Mouse (Mus musculus) spleen, adult 2 months (tissue): Measurements from ENCODE around the gene Tnfrsf1b. TPM values are rescaled to one million over a fixed set of nuclear protein-coding genes. Genes with fewer than 3 reads are reported as not detected.

ENCODE experiments used
- DNase-seq, 2 experiments: peaks; one replicate each; pipeline versions ENCODE4 v3.0.0 to v3.0.0-alpha.2; 2012 to 2021; ENCODE audit warnings: low spot score in 2 of 2, low read depth in 1 of 2
- H3K27ac ChIP-seq: fragments of 200-500 bp; 2 replicates; pipeline ENCODE4 v1.5.1; 2012; ENCODE audit warnings: low read length, inconsistent platforms; ENCODE audit not compliant: insufficient read depth
- H3K27me3 ChIP-seq: fragments of 200-500 bp; 2 replicates; pipeline ENCODE4 v1.6.1; 2012; ENCODE audit warnings: mild to moderate bottlenecking, moderate library complexity, low read length, inconsistent platforms; ENCODE audit not compliant: control insufficient read depth, insufficient read depth
- H3K36me3 ChIP-seq: fragments of 200-500 bp; 2 replicates; pipeline ENCODE4 v1.6.1; 2012; ENCODE audit warnings: mild to moderate bottlenecking, low read length, inconsistent platforms; ENCODE audit not compliant: control insufficient read depth, insufficient read depth
- H3K4me1 ChIP-seq: fragments of 200-500 bp; 2 replicates; pipeline ENCODE4 v1.6.1; 2011; ENCODE audit warnings: inconsistent platforms; ENCODE audit not compliant: control insufficient read depth, insufficient read depth, insufficient read length
- H3K4me3 ChIP-seq: fragments of 200-500 bp; 2 replicates; pipeline ENCODE4 v1.5.1; 2011; ENCODE audit warnings: mild to moderate bottlenecking, inconsistent platforms; ENCODE audit not compliant: insufficient read depth, insufficient read length; ENCODE audit errors: extremely low read depth
- CTCF ChIP-seq: fragments of 200-500 bp; IDR thresholded peaks from 2 replicates; pipeline ENCODE4 v1.5.1; 2011; ENCODE audit warnings: mild to moderate bottlenecking, inconsistent platforms; ENCODE audit not compliant: insufficient read depth, insufficient read length, insufficient replicate concordance; ENCODE audit errors: extremely low read depth
- POLR2A ChIP-seq: fragments of 200-500 bp; IDR thresholded peaks from 2 replicates; pipeline ENCODE4 v1.6.1; 2011; ENCODE audit warnings: low read depth, low read length, inconsistent platforms
- WGBS: fragments of 180-500 bp; shearing (Covaris S2); methylation state at CpG from one replicate; pipeline ENCODE4 v1.1.7; 2018; 5-methylcytosine and 5-hydroxymethylcytosine counted together
- polyA plus RNA-seq: library from polyadenylated mRNA; depleted of rRNA; stranded (reverse); fragments of >200 nt; gene quantifications from 2 replicates; pipeline ENCODE4 v1.2.3, GENCODE M21; 2012

The Tnfrsf1b gene
- polyA plus RNA-seq, 1 experiment = 45.9 TPM

- Histone ChIP-seq H3K4me1 (peaks cover 5% of the 10 kb centered on the region; the same call in 1 of the 2 replicates), H3K36me3 (no peaks in the 10 kb centered on the region), H3K27me3 (no peaks in the 10 kb centered on the region), H3K27ac (peak overlapping the region; percentile 16; the same call in 1 of the 2 replicates), H3K4me3 (no peak overlapping the region)
- TF ChIP-seq POLR2A = no peak
- 56% methylated on average over 5 of the region's 5 CpGs for WGBS
- no peak for DNase-seq
Observed at GRCm38 (mm10) chr4:145270136-145270535, 23.5 kb upstream of the Tnfrsf1b start.

- Histone ChIP-seq H3K27ac (0 out of 2 replicates have a peak overlapping the region, but pooled peaks have one; percentile 8), H3K4me1 (peaks cover 5% of the 10 kb centered on the region; the same call in 1 of the 2 replicates), H3K27me3 (no peaks in the 10 kb centered on the region), H3K4me3 (no peak overlapping the region), H3K36me3 (no peaks in the 10 kb centered on the region)
- TF ChIP-seq CTCF (no peak), POLR2A (no peak)
- WGBS = 31% methylated on average over 4 of the region's 4 CpGs
- DNase-seq = no peak
Observed at GRCm38 (mm10) chr4:145267631-145268110, 21.0 kb upstream of the Tnfrsf1b start.

- Histone ChIP-seq H3K4me1 (peaks cover 5% of the 10 kb centered on the region; the same call in 1 of the 2 replicates), H3K27ac (no peak overlapping the region), H3K4me3 (no peak overlapping the region), H3K27me3 (no peaks in the 10 kb centered on the region), H3K36me3 (no peaks in the 10 kb centered on the region)
- WGBS = 29% methylated on average over 4 of the region's 4 CpGs
- DNase-seq = no peak
- TF ChIP-seq POLR2A = no peak
- no peak for TF ChIP-seq CTCF
Observed at GRCm38 (mm10) chr4:145266505-145266904, 19.8 kb upstream of the Tnfrsf1b start.

GRCm38 (mm10) chr4:145264761-145265160 lies 18.1 kb upstream of the Tnfrsf1b start:
- Histone ChIP-seq H3K36me3 (no peaks in the 10 kb centered on the region), H3K27ac (no peak overlapping the region), H3K4me1 (peaks cover 5% of the 10 kb centered on the region; the same call in 1 of the 2 replicates), H3K4me3 (no peak overlapping the region), H3K27me3 (no peaks in the 10 kb centered on the region)
- TF ChIP-seq POLR2A = no peak
- no peak for TF ChIP-seq CTCF
- DNase-seq = no peak
- WGBS = 10% methylated on average over 2 of the region's 2 CpGs

GRCm38 (mm10) chr4:145263583-145263982 lies 16.9 kb upstream of the Tnfrsf1b start:
- H3K4me1 ChIP-seq = peaks cover 5% of the 10 kb centered on the region; the same call in 1 of the 2 replicates
- WGBS = 85% methylated on average over 1 of the region's 1 CpGs
- no peak for DNase-seq
- H3K27me3 ChIP-seq = no peaks in the 10 kb centered on the region
- no peaks in the 10 kb centered on the region for H3K36me3 ChIP-seq
- no peak overlapping the region for H3K4me3 ChIP-seq
- no peak overlapping the region for H3K27ac ChIP-seq
- TF ChIP-seq CTCF (no peak), POLR2A (no peak)

GRCm38 (mm10) chr4:145260802-145261201 lies 14.1 kb upstream of the Tnfrsf1b start:
- H3K27ac ChIP-seq = no peak overlapping the region
- DNase-seq = no peak
- H3K36me3 ChIP-seq = no peaks in the 10 kb centered on the region
- H3K4me3 ChIP-seq = no peak overlapping the region
- WGBS = 91% methylated on average over 5 of the region's 5 CpGs
- H3K27me3 ChIP-seq = no peaks in the 10 kb centered on the region
- H3K4me1 ChIP-seq = no peaks in the 10 kb centered on the region
- TF ChIP-seq CTCF (no peak), POLR2A (no peak)

- no peak for TF ChIP-seq POLR2A
- TF ChIP-seq CTCF = no peak
- Histone ChIP-seq H3K4me3 (no peak overlapping the region), H3K36me3 (no peaks in the 10 kb centered on the region), H3K27me3 (no peaks in the 10 kb centered on the region), H3K27ac (no peak overlapping the region), H3K4me1 (peaks cover 3% of the 10 kb centered on the region)
- 81% methylated on average over 5 of the region's 5 CpGs for WGBS
- no peak for DNase-seq
Observed at GRCm38 (mm10) chr4:145257751-145258434, 11.2 kb upstream of the Tnfrsf1b start.
